Mouse (Mus musculus) intestine, embryonic 16.5 days (tissue): ENCODE results near the gene Immt. TPM values are rescaled to one million over a fixed set of nuclear protein-coding genes. Genes with fewer than 3 reads are reported as not detected.
"Not testable (repeated sequence)": the region's sequence is repeated elsewhere in the genome, so short reads cannot be mapped to it uniquely, and the experiment has no call there.

Source experiments
- ATAC-seq: fragments of 200-750 bp; cut with Nextera tagmentation; 2 replicates; pipeline ENCODE4 v1.8.0; 2017; ENCODE audit warnings: moderate TSS enrichment, moderate library complexity
- H3K27ac ChIP-seq: fragments of 300-500 bp; sonication (generic); 2 replicates; pipeline ENCODE4 v1.5.1; 2014; ENCODE audit warnings: mild to moderate bottlenecking, low read length
- H3K27me3 ChIP-seq: fragments of 300-500 bp; sonication (generic); replicated peaks from 2 replicates; pipeline ENCODE4 v1.6.1; 2014; ENCODE audit warnings: low read length, control low read depth, mixed read lengths; ENCODE audit not compliant: control insufficient read depth, insufficient read depth
- H3K36me3 ChIP-seq: fragments of 300-500 bp; sonication (generic); 2 replicates; pipeline ENCODE4 v1.6.1; 2014; ENCODE audit warnings: low read length, control low read depth; ENCODE audit not compliant: control insufficient read depth, insufficient read depth
- H3K4me1 ChIP-seq: fragments of 300-500 bp; sonication (generic); 2 replicates; pipeline ENCODE4 v1.6.1; 2014; ENCODE audit warnings: low read length, control low read depth, mixed read lengths; ENCODE audit not compliant: control insufficient read depth, insufficient read depth
- H3K4me2 ChIP-seq: fragments of 300-500 bp; sonication (generic); 2 replicates; pipeline ENCODE4 v1.6.1; 2014; ENCODE audit warnings: low read depth, low read length, control low read depth
- H3K4me3 ChIP-seq: fragments of 300-500 bp; sonication (generic); 2 replicates; pipeline ENCODE4 v1.5.1; 2014; ENCODE audit warnings: mild to moderate bottlenecking, low read length
- H3K9ac ChIP-seq: fragments of 300-500 bp; sonication (generic); 2 replicates; pipeline ENCODE4 v1.6.1; 2014; ENCODE audit warnings: low read depth, low read length
- H3K9me3 ChIP-seq: fragments of 300-500 bp; sonication (generic); 2 replicates; pipeline ENCODE4 v1.6.1; 2016; ENCODE audit warnings: low read length, control low read depth; ENCODE audit not compliant: control insufficient read depth
- WGBS: fragments of 180-500 bp; shearing (Covaris S2); extraction: QIAGEN DNeasy Blood & Tissue Kit; methylation state at CpG from one replicate; pipeline ENCODE4 v1.1.7; 2014; 5-methylcytosine and 5-hydroxymethylcytosine counted together
- polyA plus RNA-seq: library from polyadenylated mRNA; unstranded; fragments of >200 nt; fragmentation: Nextera tagmentation; extraction: Ambion mirVana; gene quantifications from 2 replicates; pipeline ENCODE4 v1.2.1, GENCODE M21; 2015

Gene Immt
- polyA plus RNA-seq, 1 experiment from 2014 or later: 268 TPM

- peak; percentile 99 for ATAC-seq
- peak overlapping the region; percentile 97 for H3K27ac ChIP-seq
- peaks cover 11% of the 10 kb centered on the region for H3K4me1 ChIP-seq
- H3K36me3 ChIP-seq: 0 out of 2 replicates have a peak, but pooled peaks cover 2% of the 10 kb centered on the region
- no peaks in the 10 kb centered on the region; the same call in 1 of the 2 replicates for H3K9me3 ChIP-seq
- WGBS: 0% methylated on average over 21 of the region's 21 CpGs
- H3K4me3 ChIP-seq: peak overlapping the region; percentile 96
- peak overlapping the region; percentile 92 for H3K9ac ChIP-seq
- H3K4me2 ChIP-seq: peak overlapping the region; percentile 70
- no peaks in the 10 kb centered on the region for H3K27me3 ChIP-seq
Observed at GRCm38 (mm10) chr6:71831581-71831960, 440 bp downstream of the Immt start.

GRCm38 (mm10) chr6:71836811-71837210 is 5.7 kb downstream of the Immt start:
- no peak overlapping the region for H3K9ac ChIP-seq
- no peak overlapping the region for H3K27ac ChIP-seq
- no peak overlapping the region for H3K4me2 ChIP-seq
- WGBS: 62% methylated on average over 2 of the region's 2 CpGs
- peaks cover 11% of the 10 kb centered on the region for H3K4me1 ChIP-seq
- ATAC-seq: no peak
- 0 out of 2 replicates have a peak, but pooled peaks cover 2% of the 10 kb centered on the region for H3K36me3 ChIP-seq
- no peaks in the 10 kb centered on the region; the same call in 1 of the 2 replicates for H3K9me3 ChIP-seq
- no peak overlapping the region for H3K4me3 ChIP-seq
- H3K27me3 ChIP-seq: no peaks in the 10 kb centered on the region

GRCm38 (mm10) chr6:71839815-71840214 is 8.7 kb downstream of the Immt start:
- Histone ChIP-seq H3K9ac (no peak overlapping the region), H3K27ac (no peak overlapping the region), H3K9me3 (no peaks in the 10 kb centered on the region; the same call in 1 of the 2 replicates), H3K4me1 (no peaks in the 10 kb centered on the region; the same call in 1 of the 2 replicates), H3K4me3 (no peak overlapping the region), H3K4me2 (no peak overlapping the region), H3K27me3 (no peaks in the 10 kb centered on the region), H3K36me3 (0 out of 2 replicates have a peak, but pooled peaks cover 2% of the 10 kb centered on the region)
- ATAC-seq: no peak

GRCm38 (mm10) chr6:71840597-71841290 is 9.6 kb downstream of the Immt start:
- no peak for ATAC-seq
- Histone ChIP-seq H3K4me3 (no peak overlapping the region), H3K9me3 (no peaks in the 10 kb centered on the region), H3K4me2 (no peak overlapping the region), H3K27me3 (no peaks in the 10 kb centered on the region), H3K27ac (no peak overlapping the region), H3K4me1 (no peaks in the 10 kb centered on the region; the same call in 1 of the 2 replicates), H3K9ac (no peak overlapping the region), H3K36me3 (no peaks in the 10 kb centered on the region)
- 100% methylated on average over 1 of the region's 1 CpGs for WGBS

- WGBS: 84% methylated on average over 6 of the region's 6 CpGs
- not testable (repeated sequence) for H3K4me2 ChIP-seq, H3K36me3 ChIP-seq
Observed at GRCm38 (mm10) chr6:71846906-71847305, 15.8 kb downstream of the Immt start.

GRCm38 (mm10) chr6:71867751-71868150 is 36.6 kb downstream of the Immt start:
- no peak overlapping the region for H3K9ac ChIP-seq
- no peak overlapping the region for H3K27ac ChIP-seq
- no peak overlapping the region for H3K4me3 ChIP-seq
- no peaks in the 10 kb centered on the region for H3K27me3 ChIP-seq
- peaks cover 27% of the 10 kb centered on the region for H3K36me3 ChIP-seq
- no peaks in the 10 kb centered on the region for H3K4me1 ChIP-seq
- ATAC-seq: no peak
- no peaks in the 10 kb centered on the region for H3K9me3 ChIP-seq
- WGBS: 77% methylated on average over 2 of the region's 2 CpGs
- H3K4me2 ChIP-seq: no peak overlapping the region

More at GRCm38 (mm10) chr6:71846906-71847305, 15.8 kb downstream of the Immt start:
- not testable (repeated sequence) for H3K4me3 ChIP-seq, H3K9me3 ChIP-seq, H3K4me1 ChIP-seq, H3K9ac ChIP-seq, H3K27me3 ChIP-seq, H3K27ac ChIP-seq, ATAC-seq

GRCm38 (mm10) chr6:71868809-71869208 is 37.7 kb downstream of the Immt start:
- H3K9ac ChIP-seq: no peak overlapping the region
- H3K4me1 ChIP-seq: no peaks in the 10 kb centered on the region
- no peak overlapping the region for H3K4me2 ChIP-seq
- H3K4me3 ChIP-seq: no peak overlapping the region
- H3K27ac ChIP-seq: no peak overlapping the region
- no peak for ATAC-seq
- H3K36me3 ChIP-seq: peaks cover 24% of the 10 kb centered on the region
- H3K9me3 ChIP-seq: no peaks in the 10 kb centered on the region
- 90% methylated on average over 1 of the region's 1 CpGs for WGBS
- H3K27me3 ChIP-seq: no peaks in the 10 kb centered on the region

- no peaks in the 10 kb centered on the region for H3K4me1 ChIP-seq
- H3K27me3 ChIP-seq: no peaks in the 10 kb centered on the region
- no peak for ATAC-seq
- no peak overlapping the region for H3K4me2 ChIP-seq
- H3K36me3 ChIP-seq: peaks cover 18% of the 10 kb centered on the region
- no peaks in the 10 kb centered on the region for H3K9me3 ChIP-seq
- H3K27ac ChIP-seq: no peak overlapping the region
- H3K4me3 ChIP-seq: no peak overlapping the region
- no peak overlapping the region for H3K9ac ChIP-seq
- WGBS: 89% methylated on average over 9 of the region's 9 CpGs
Observed at GRCm38 (mm10) chr6:71871396-71871795, 40.3 kb downstream of the Immt start.

GRCm38 (mm10) chr6:71877965-71878760 is 47.0 kb downstream of the Immt start:
- no peak overlapping the region for H3K4me2 ChIP-seq
- H3K27ac ChIP-seq: no peak overlapping the region
- no peak overlapping the region for H3K9ac ChIP-seq
- H3K36me3 ChIP-seq: peaks cover 20% of the 10 kb centered on the region
- 89% methylated on average over 3 of the region's 3 CpGs for WGBS
- H3K27me3 ChIP-seq: no peaks in the 10 kb centered on the region
- no peak overlapping the region for H3K4me3 ChIP-seq
- no peaks in the 10 kb centered on the region for H3K4me1 ChIP-seq
- no peaks in the 10 kb centered on the region for H3K9me3 ChIP-seq
- no peak for ATAC-seq
